ENCODE assay signal across 9 mouse cellular contexts in the genomic region with DNA sequence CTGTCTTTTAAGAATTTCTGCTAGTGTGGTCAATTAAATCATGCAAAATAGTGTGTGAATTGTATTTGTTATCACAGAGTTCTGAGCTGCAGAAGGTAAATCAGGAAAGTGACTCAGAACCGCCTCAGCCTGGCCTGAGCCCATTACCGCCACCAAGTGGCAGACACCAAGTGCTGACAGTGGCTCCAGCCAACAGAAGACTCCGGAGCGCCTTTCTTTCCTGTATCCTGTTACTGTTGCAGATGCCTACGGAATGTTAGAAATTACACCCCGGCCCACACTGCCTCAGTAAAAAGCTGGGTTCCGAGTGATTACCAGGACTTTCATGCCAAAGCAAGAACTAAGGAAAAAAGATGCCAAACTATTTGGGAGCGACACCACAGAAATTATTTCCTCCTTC. TPM values are rescaled to one million over a fixed set of nuclear protein-coding genes. Genes with fewer than 3 reads are reported as not detected.
DNase-seq lines count a peak whose midpoint lies in the region; ATAC-seq and TF ChIP-seq lines count a peak whose summit lies in the region.
"Had no signal": no experiment of that assay in that cellular context is flagged by ENCODE, and none has a peak within 500 bp of the region (broad histone marks: within the 10 kb centered on the region; RNA-seq: fewer than 3 reads in every experiment).

No protein-coding gene starts in this region.

- ATAC-seq in hindbrain, embryonic 11.5 days (ENCODE audit: low FRiP score) = peak; percentile 78
- peak; percentile 85 for ATAC-seq in lung, postnatal 0 days

- H3K27me3 ChIP-seq in hindbrain, embryonic 11.5 days (ENCODE audit: control insufficient read depth, insufficient read depth, low read length) = no peaks in the 10 kb centered on the region
- H3K27me3 ChIP-seq in lung, postnatal 0 days (replicated peaks; ENCODE audit: insufficient read depth, low read length) = no peaks in the 10 kb centered on the region
- H3K27me3 ChIP-seq: liver, embryonic 13.5 days had no signal

- no peaks in the 10 kb centered on the region for H3K9me3 ChIP-seq in hindbrain, embryonic 11.5 days (ENCODE audit: control insufficient read depth, low read length)
- no peaks in the 10 kb centered on the region for H3K9me3 ChIP-seq in lung, postnatal 0 days (ENCODE audit: low read length)
- H3K9me3 ChIP-seq: liver, embryonic 13.5 days had no signal

- DNase-seq in NIH3T3 (ENCODE audit: low read depth) = peak; percentile 84
- DNase-seq in cerebellum, postnatal 10 days = peak; percentile 92
- DNase-seq in frontal cortex, postnatal 14 days (ENCODE audit: low spot score in 2 of 2) = peak; percentile 62 to 78
- DNase-seq in hindbrain, embryonic 11.5 days (ENCODE audit: low spot score) = peak; percentile 72
- peak; percentile 70 to 84 for DNase-seq in layer of hippocampus, adult 8-10 months (ENCODE audit: low spot score in 2 of 2)
- DNase-seq in lung, postnatal 0 days (ENCODE audit: low spot score) = peak; percentile 89
- peak; percentile 64 for DNase-seq in ovary, postnatal 14 days (ENCODE audit: low spot score)
- peak; percentile 52 for DNase-seq in thymus, postnatal 25 days
- DNase-seq: liver, embryonic 13.5 days had no signal

- no peak overlapping the region for H3K9ac ChIP-seq in hindbrain, embryonic 11.5 days (ENCODE audit: low read depth, low read length)
- no peak overlapping the region for H3K9ac ChIP-seq in lung, postnatal 0 days (replicated peaks; ENCODE audit: low read depth)
- H3K9ac ChIP-seq: liver, embryonic 13.5 days had no signal

- H3K27ac ChIP-seq in hindbrain, embryonic 11.5 days (ENCODE audit: low read depth, low read length) = no peak overlapping the region
- H3K27ac ChIP-seq in lung, postnatal 0 days (ENCODE audit: low read length) = no peak overlapping the region
- H3K27ac ChIP-seq: liver, embryonic 13.5 days had no signal

- H3K36me3 ChIP-seq in hindbrain, embryonic 11.5 days (ENCODE audit: control insufficient read depth, insufficient read depth, low read length) = no peaks in the 10 kb centered on the region
- H3K36me3 ChIP-seq in lung, postnatal 0 days (ENCODE audit: insufficient read depth, low read length) = no peaks in the 10 kb centered on the region
- H3K36me3 ChIP-seq: liver, embryonic 13.5 days had no signal

- TF ChIP-seq EP300 in lung, postnatal 0 days (IDR thresholded peaks at IDR 0.05) = no peak

- no peak overlapping the region for H3K4me2 ChIP-seq in hindbrain, embryonic 11.5 days (replicated peaks; ENCODE audit: low read depth, low read length)
- H3K4me2 ChIP-seq in lung, postnatal 0 days (replicated peaks; ENCODE audit: low read depth, low read length) = no peak overlapping the region
- H3K4me2 ChIP-seq: liver, embryonic 13.5 days had no signal

- 18% methylated on average over 8 of the region's 8 CpGs for WGBS in hindbrain, embryonic 11.5 days
- WGBS in lung, postnatal 0 days = 5% methylated on average over 8 of the region's 8 CpGs

- TF ChIP-seq CTCF in lung, postnatal 0 days (IDR thresholded peaks at IDR 0.05) = peak; percentile 89

- no peaks in the 10 kb centered on the region for H3K4me1 ChIP-seq in hindbrain, embryonic 11.5 days (replicated peaks; ENCODE audit: control insufficient read depth, insufficient read depth, low read length)
- H3K4me1 ChIP-seq in lung, postnatal 0 days (ENCODE audit: insufficient read depth, low read depth, low read length) = no peaks in the 10 kb centered on the region
- H3K4me1 ChIP-seq: liver, embryonic 13.5 days had no signal

- H3K4me3 ChIP-seq in hindbrain, embryonic 11.5 days (ENCODE audit: low read depth, low read length) = no peak overlapping the region
- H3K4me3 ChIP-seq in lung, postnatal 0 days (ENCODE audit: low read depth, low read length) = no peak overlapping the region
- H3K4me3 ChIP-seq: liver, embryonic 13.5 days had no signal

RNA-seq across cellular contexts. Expression of a gene that starts 23.9 kb away (rescaled TPM):
- 0.28 and 0.31 TPM in 2 replicates for polyA plus RNA-seq in hindbrain, embryonic 11.5 days (2014; fragmentation: Nextera tagmentation; extraction: Ambion mirVana)
- total RNA-seq in layer of hippocampus, adult 8-10 months (2022) = 10 to 100 TPM; 16.0 to 26.8 (median 22.0) TPM
- 0.27 and 0.29 TPM in 2 replicates for polyA plus RNA-seq in lung, postnatal 0 days (2015; fragmentation: Nextera tagmentation; extraction: Ambion mirVana)
